Mouse (Mus musculus) midbrain, embryonic 10.5 days (tissue): Measurements from ENCODE around the gene Fam169b. TPM values are rescaled to one million over a fixed set of nuclear protein-coding genes. Genes with fewer than 3 reads are reported as not detected.
A peak's percentile ranks its signal among the peaks of the same experiment; 100 is the strongest.
"Not testable (repeated sequence)": the region's sequence is repeated elsewhere in the genome, so short reads cannot be mapped to it uniquely, and the experiment has no call there.

ENCODE experiments used
- DNase-seq: peaks from one replicate; pipeline ENCODE4 v3.0.0-alpha.2; 2017; ENCODE audit warnings: low spot score
- H3K27ac ChIP-seq: fragments of 300-500 bp; sonication (generic); replicated peaks from 2 replicates; pipeline ENCODE4 v1.5.1; 2016; ENCODE audit warnings: mild to moderate bottlenecking
- H3K27me3 ChIP-seq: fragments of 300-500 bp; sonication (generic); 2 replicates; pipeline ENCODE4 v1.6.1; 2016; ENCODE audit warnings: low read depth, mild to moderate bottlenecking; ENCODE audit not compliant: poor library complexity, severe bottlenecking
- H3K36me3 ChIP-seq: fragments of 300-500 bp; sonication (generic); 2 replicates; pipeline ENCODE4 v1.6.1; 2016; ENCODE audit warnings: mild to moderate bottlenecking, moderate library complexity
- H3K4me1 ChIP-seq: fragments of 300-500 bp; sonication (generic); 2 replicates; pipeline ENCODE4 v1.6.1; 2016
- H3K4me3 ChIP-seq: fragments of 300-500 bp; sonication (generic); 2 replicates; pipeline ENCODE4 v1.5.1; 2016; ENCODE audit warnings: mild to moderate bottlenecking, moderate library complexity
- H3K9me3 ChIP-seq: fragments of 300-500 bp; sonication (generic); replicated peaks from 2 replicates; pipeline ENCODE4 v1.6.1; 2016; ENCODE audit warnings: mild to moderate bottlenecking
- WGBS: fragments of 180-500 bp; shearing (Covaris S2); methylation state at CpG from one replicate; pipeline ENCODE4 v1.1.7; 2016; 5-methylcytosine and 5-hydroxymethylcytosine counted together
- polyA plus RNA-seq: library from polyadenylated mRNA; unstranded; fragments of >200 nt; fragmentation: Nextera tagmentation; extraction: Ambion mirVana; gene quantifications from 2 replicates; pipeline ENCODE4 v1.2.1, GENCODE M21; 2016

The Fam169b gene
- polyA plus RNA-seq, 1 experiment from 2014 or later, result 0.30 TPM

DNA sequence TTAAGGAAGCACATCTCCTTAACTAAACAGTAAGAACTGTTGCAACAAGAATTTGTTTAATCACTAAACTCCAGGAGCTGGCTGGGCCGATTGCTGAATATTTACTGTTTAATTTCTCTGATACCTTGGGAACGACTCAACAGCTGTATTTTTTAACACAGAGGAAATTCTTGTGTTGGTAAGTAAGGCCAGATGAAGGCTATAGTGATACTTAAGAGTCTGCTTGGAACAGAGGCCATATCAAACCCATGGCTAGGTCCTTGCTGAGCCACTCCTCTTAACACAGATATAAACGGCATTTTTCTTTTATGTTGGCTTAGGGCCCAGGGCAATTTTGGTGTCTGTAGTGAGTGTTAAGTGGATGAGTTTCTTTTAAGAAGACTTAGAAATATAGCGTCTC is 3.1 kb upstream of the Fam169b start:
- no peak for DNase-seq
- Histone ChIP-seq H3K4me1 (peaks cover 2% of the 10 kb centered on the region), H3K36me3 (no peaks in the 10 kb centered on the region), H3K9me3 (no peaks in the 10 kb centered on the region), H3K4me3 (no peak overlapping the region), H3K27me3 (peaks cover 24% of the 10 kb centered on the region), H3K27ac (no peak overlapping the region)
- 83% methylated on average over 4 of the region's 4 CpGs for WGBS

DNA sequence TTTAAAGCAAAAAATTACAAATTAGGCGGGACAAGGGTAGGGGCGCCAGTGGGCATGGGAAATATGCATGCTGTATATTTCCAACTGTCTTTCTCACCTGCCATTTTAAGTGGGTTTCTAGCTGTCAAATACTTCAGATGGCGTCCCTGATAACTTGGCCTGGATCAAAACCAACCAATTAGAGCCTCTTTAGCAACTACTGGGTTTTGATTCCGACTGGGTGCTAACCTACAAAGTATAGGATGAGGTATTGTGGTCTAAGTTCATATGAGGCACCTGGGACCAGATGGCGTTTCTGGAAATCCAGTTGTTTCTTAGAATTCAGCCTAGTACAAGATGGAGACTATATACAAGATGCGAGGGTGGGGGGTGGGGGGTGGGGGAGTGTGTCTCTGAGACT is 1.8 kb upstream of the Fam169b start:
- DNase-seq, result no peak
- Histone ChIP-seq H3K4me1 (peaks cover 12% of the 10 kb centered on the region), H3K4me3 (no peak overlapping the region), H3K36me3 (no peaks in the 10 kb centered on the region), H3K9me3 (no peaks in the 10 kb centered on the region), H3K27me3 (peaks cover 32% of the 10 kb centered on the region), H3K27ac (no peak overlapping the region)
- WGBS, result 94% methylated on average over 6 of the region's 6 CpGs

DNA sequence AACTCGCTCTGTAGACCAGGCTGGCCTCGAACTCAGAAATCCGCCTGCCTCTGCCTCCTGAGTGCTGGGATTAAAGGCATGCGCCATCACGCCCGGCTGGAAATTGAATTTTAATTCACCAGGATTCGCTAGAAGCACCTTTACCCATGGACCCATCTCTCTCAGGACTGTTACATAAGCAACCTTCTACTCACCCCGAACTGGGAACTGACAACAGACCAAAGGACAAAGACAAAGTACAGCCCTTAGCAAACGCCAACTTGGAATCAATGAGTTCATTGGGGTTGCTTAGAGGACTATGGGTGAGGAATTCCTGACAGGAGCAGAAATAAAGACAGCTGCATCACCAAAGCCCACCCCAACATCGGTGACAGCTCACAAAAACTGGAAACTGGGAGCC is 1.0 kb upstream of the Fam169b start:
- H3K9me3 ChIP-seq, result no peaks in the 10 kb centered on the region
- no peaks in the 10 kb centered on the region for H3K36me3 ChIP-seq
- H3K27ac ChIP-seq, result no peak overlapping the region
- peaks cover 40% of the 10 kb centered on the region for H3K27me3 ChIP-seq
- 93% methylated on average over 10 of the region's 10 CpGs for WGBS
- no peak for DNase-seq
- peaks cover 15% of the 10 kb centered on the region for H3K4me1 ChIP-seq
- H3K4me3 ChIP-seq, result no peak overlapping the region

DNA sequence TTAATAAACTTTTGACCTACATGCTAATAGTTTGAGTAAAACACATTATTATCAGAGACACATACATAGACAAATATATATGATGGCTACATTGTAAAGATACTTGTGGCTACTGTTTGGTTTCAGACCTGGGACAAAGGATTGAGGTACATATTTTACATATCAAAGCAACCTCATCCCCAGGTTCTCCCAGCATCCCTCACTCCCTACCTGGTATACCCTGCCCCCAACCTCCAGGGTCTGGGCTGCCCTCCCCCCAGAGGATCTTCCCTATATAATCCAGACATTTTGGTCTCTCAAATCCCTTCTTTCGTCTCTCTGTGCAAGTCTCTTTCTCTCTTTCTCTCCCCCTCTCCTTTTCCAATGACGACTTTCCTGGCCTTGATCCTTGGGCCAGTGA is 579 bp downstream of the Fam169b start:
- Histone ChIP-seq H3K36me3 (no peaks in the 10 kb centered on the region), H3K27ac (no peak overlapping the region), H3K4me1 (peaks cover 15% of the 10 kb centered on the region), H3K9me3 (no peaks in the 10 kb centered on the region), H3K4me3 (no peak overlapping the region), H3K27me3 (peaks cover 55% of the 10 kb centered on the region)
- DNase-seq, result no peak
- WGBS, result 59% methylated on average over 2 of the region's 2 CpGs

DNA sequence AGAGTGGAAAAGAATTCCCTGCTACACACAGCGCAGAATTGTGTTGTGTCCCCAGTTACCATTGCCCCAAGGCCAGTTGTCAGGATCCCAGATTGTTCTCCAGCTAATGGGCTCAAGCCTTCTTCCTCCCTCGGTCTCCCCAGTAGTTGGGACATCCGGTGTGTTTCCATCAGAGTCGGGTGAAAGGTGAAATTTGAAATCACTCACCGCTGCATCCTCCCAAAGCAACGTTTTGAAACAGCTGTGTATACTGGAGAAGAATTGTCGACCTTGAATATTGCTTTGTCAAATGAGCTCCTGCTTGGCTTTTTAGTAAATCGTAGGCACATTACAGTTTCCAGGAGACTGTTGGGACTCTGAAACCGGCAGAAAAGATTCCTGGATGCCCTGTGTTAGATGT is 1.3 kb downstream of the Fam169b start:
- no peaks in the 10 kb centered on the region for H3K9me3 ChIP-seq
- peaks cover 59% of the 10 kb centered on the region for H3K27me3 ChIP-seq
- H3K4me3 ChIP-seq, result no peak overlapping the region
- WGBS, result 77% methylated on average over 9 of the region's 9 CpGs
- no peaks in the 10 kb centered on the region for H3K36me3 ChIP-seq
- no peak for DNase-seq
- no peak overlapping the region for H3K27ac ChIP-seq
- H3K4me1 ChIP-seq, result peaks cover 15% of the 10 kb centered on the region

DNA sequence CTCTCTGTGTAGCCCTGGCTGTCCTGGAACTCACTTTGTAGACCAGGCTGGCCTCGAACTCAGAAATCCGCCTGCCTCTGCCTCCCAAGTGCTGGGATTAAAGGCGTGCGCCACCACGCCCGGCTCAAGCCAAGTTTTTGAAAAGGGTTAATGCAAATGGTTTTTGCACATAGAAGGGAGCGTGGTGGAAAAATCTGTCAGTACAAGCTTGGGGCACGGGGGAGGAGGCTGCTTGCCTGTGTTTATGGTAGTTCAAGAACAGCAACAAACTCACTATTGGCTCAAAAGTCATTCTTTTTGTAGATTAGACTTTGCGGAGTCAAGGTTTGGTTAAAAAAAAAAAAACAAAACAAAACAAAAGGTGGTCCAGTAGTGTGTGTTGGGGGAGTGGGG is 1.8 kb downstream of the Fam169b start:
- WGBS, result 46% methylated on average over 9 of the region's 9 CpGs
- not testable (repeated sequence) for H3K36me3 ChIP-seq, H3K9me3 ChIP-seq, DNase-seq, H3K27ac ChIP-seq
- peak overlapping the region; percentile 54 for H3K4me3 ChIP-seq
- peaks cover 15% of the 10 kb centered on the region for H3K4me1 ChIP-seq
- H3K27me3 ChIP-seq, result peaks cover 59% of the 10 kb centered on the region

DNA sequence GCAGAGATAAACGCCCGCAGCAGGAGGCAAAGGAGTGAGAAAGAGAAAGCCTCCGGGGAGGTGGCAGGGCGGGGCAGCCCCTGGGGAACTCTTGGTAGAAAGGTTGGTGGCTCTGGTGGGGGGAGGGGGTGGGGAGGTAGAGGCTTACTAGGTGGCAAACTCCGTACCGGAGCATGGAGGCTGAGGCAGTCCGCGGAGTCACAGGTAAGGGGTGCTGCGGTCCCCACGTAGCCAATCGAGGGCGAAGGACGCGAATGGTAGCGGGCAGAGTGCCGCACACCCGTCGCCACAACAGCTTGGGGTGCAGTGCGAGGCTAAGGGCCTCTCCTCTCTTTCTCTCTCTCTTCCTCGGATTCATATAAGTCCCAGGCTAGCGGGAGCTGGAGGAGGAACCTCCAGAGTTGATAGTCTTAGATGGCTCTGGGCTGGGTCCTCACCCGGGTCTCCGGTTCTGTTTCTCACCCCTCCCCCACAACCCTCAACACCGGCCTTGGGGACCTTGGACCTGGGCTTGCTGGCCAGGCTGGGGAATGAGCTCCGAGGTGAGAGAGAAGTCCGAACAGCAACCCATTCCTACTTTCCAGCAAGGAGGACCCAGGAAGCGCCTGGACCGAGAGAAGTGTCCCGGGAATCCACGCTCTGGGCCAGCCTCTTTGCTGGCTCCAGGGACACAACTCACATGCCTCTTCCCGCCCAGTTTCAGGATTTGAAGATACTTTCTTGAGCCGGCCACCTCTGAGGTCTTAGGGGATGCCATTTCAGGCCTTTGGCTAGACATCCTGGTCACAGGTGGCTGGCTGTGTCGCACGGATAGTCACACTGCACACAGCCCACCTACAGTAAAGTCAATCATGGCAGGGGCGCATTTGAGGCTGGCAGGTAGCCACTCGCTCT is 2.4 kb downstream of the Fam169b start:
- Histone ChIP-seq H3K9me3 (no peaks in the 10 kb centered on the region), H3K27me3 (peaks cover 59% of the 10 kb centered on the region), H3K4me3 (peak overlapping the region; percentile 54), H3K4me1 (peaks cover 15% of the 10 kb centered on the region), H3K36me3 (no peaks in the 10 kb centered on the region), H3K27ac (peak overlapping the region; percentile 46; the same call in 1 of the 2 replicates)
- DNase-seq, result peak; percentile 34
- 3% methylated on average over 36 of the region's 36 CpGs for WGBS

DNA sequence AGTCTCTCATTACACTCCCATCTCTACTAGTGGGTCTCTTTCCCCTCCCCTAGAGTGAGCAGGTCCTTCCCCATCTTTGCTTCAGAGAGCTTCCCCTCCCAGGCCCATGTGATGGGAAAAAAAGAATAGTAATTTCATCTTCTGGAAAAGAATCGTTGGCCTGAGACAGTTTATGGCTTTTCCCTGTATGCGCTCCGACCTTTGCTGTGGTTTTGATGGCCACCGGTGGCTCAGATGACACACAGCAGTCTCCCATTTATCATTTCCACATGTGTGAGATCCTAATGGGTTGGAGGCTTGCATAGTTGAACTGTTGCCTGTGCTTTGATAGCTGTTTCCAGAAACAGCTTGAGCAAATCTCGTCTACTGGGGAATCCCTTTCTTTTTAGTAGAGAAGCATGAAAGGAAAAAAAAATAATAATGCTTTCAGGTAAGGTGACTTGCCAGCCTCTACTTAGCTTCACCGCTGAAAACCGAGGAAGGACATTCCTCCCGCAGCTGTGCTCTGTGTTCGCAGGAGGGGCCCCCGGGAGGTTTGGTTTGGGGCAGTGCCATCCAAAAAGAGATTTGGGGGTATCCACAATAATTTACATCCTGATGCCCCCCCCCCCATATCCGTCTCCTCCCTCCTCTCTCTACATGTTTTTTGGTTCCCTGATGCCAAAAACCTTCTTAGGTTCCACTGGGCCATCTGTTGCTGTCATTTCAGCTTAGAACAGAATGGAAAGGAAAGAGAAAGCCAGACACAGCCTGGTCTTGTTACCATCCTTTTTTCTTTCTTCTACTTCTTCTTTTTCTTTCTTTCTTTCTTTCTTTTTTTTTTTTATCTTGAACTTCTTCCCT is 3.6 kb downstream of the Fam169b start:
- peaks cover 15% of the 10 kb centered on the region for H3K4me1 ChIP-seq
- H3K36me3 ChIP-seq, result no peaks in the 10 kb centered on the region
- no peak overlapping the region for H3K4me3 ChIP-seq
- H3K9me3 ChIP-seq, result no peaks in the 10 kb centered on the region
- peaks cover 59% of the 10 kb centered on the region for H3K27me3 ChIP-seq
- DNase-seq, result no peak
- 44% methylated on average over 11 of the region's 11 CpGs for WGBS
- H3K27ac ChIP-seq, result no peak overlapping the region

DNA sequence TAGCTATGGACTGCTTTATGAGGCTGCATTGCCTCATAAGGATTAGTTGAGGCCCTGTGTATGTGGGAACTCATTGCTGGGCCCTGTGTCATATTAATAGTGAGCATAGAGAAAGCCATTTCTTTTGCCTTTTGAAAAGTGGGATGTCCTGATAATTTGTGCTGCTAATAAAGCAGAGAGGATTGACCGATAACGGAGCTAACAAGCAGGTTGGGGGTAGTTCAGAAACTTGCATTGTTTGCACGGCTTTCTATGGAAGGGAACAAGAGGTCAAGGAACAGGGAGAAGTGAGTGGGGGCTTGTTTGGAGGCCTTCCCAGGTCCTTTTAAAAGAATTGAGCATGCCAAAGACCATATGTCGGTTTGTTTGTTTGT is 4.2 kb downstream of the Fam169b start:
- no peaks in the 10 kb centered on the region for H3K9me3 ChIP-seq
- 67% methylated on average over 4 of the region's 4 CpGs for WGBS
- no peaks in the 10 kb centered on the region for H3K36me3 ChIP-seq
- H3K27me3 ChIP-seq, result peaks cover 59% of the 10 kb centered on the region
- H3K4me3 ChIP-seq, result no peak overlapping the region
- no peak for DNase-seq
- no peak overlapping the region for H3K27ac ChIP-seq
- H3K4me1 ChIP-seq, result peaks cover 15% of the 10 kb centered on the region

DNA sequence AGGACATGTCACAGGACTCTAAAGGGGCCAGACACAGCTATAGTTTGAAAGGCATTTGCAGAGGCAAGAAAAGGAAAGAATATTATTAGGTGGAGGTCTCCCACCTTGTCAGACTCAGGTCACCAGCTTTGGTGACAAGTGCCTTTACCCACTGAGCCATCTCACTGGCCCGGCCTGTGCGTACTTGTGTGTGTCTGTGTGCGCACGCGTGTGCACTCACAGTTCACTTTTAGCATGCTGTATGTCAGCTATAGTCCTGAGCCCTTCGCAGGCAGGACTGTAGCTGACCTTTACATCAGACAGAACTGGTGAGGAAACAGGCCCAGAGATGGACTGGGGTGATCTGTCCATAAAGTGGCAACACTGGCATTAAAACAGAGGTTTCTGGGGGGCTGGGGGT is 4.7 kb downstream of the Fam169b start:
- Histone ChIP-seq H3K27me3 (peaks cover 59% of the 10 kb centered on the region), H3K27ac (no peak overlapping the region), H3K9me3 (no peaks in the 10 kb centered on the region), H3K4me1 (peaks cover 15% of the 10 kb centered on the region), H3K4me3 (no peak overlapping the region), H3K36me3 (no peaks in the 10 kb centered on the region)
- no peak for DNase-seq
- 97% methylated on average over 6 of the region's 6 CpGs for WGBS

DNA sequence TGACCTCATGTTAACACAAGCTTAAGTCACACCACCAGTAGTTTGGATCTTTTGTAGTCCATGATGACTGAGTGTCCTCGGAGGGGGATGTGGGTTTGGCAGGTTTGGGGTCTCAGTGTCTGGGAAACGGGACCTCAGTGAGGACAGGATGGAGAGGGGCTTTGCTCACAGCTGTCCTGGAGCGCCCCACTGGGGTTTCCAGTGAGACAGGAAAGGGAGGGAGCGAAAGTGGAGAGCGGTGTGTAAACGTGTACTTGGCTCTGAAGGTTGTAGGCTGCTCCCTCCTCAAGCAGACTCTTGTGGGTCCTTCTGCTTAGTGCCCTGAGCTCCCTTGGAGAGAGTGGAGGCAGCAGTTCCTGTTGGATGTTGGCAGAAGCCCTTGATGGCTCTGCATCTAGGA is 5.3 kb downstream of the Fam169b start:
- H3K27me3 ChIP-seq, result peaks cover 57% of the 10 kb centered on the region
- no peak overlapping the region for H3K27ac ChIP-seq
- no peaks in the 10 kb centered on the region for H3K36me3 ChIP-seq
- WGBS, result 82% methylated on average over 6 of the region's 6 CpGs
- no peaks in the 10 kb centered on the region for H3K9me3 ChIP-seq
- H3K4me3 ChIP-seq, result no peak overlapping the region
- peaks cover 15% of the 10 kb centered on the region for H3K4me1 ChIP-seq
- DNase-seq, result no peak

DNA sequence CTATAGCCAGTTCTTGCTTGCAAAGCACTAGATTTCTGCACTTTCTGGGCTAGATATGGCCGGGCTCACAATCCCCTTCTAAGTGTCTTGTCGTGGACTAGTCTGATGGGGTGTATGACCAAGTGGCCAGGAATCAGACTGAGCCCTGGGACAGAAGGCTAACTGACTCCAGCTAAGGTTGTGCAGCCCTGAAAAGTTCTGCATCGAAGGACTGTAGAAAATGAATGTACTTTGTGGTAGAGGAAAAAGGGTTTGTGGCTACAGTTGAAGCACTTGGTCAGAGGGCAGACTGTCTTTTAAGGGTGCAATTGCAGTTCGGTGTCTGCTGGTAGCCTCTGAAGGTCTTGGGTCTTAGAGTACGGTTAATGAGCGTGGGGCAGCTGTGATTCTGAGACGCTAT is 5.8 kb downstream of the Fam169b start:
- H3K4me1 ChIP-seq, result peaks cover 15% of the 10 kb centered on the region
- DNase-seq, result no peak
- H3K27me3 ChIP-seq, result peaks cover 51% of the 10 kb centered on the region
- H3K4me3 ChIP-seq, result no peak overlapping the region
- 86% methylated on average over 7 of the region's 7 CpGs for WGBS
- no peaks in the 10 kb centered on the region for H3K36me3 ChIP-seq
- no peak overlapping the region for H3K27ac ChIP-seq
- no peaks in the 10 kb centered on the region for H3K9me3 ChIP-seq

DNA sequence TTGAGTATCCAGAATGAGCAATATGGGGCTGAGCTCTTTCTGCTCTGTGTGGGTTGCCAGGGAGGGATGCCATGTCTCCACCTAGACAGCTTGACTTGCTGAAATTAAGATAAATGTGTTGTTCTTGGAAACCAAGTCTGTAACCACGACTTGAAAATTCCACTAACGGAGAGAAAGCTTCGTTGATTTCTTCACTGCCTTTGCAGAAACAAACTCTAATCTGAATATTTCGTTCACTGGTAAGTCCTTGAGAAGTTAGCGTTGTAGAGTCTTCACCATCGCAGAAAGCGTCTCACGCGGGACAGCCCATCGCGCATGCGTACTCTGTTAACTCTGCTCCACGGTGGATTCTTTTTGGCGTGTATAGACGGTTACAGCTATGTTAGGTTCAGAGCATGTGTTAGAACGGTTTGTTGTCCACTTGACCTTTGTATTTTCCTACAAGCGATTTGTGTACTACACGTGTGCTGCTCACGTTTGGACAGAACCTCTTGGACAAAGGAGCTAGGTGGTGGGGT is 6.8 kb downstream of the Fam169b start:
- H3K36me3 ChIP-seq, result no peaks in the 10 kb centered on the region
- H3K4me1 ChIP-seq, result peaks cover 15% of the 10 kb centered on the region
- H3K4me3 ChIP-seq, result no peak overlapping the region
- H3K27ac ChIP-seq, result no peak overlapping the region
- DNase-seq, result no peak
- peaks cover 41% of the 10 kb centered on the region for H3K27me3 ChIP-seq
- H3K9me3 ChIP-seq, result no peaks in the 10 kb centered on the region
- 95% methylated on average over 19 of the region's 19 CpGs for WGBS
